Mouse (Mus musculus) lung, adult 18-20 months (tissue): ENCODE measurements at regions not wholly inside any gene's neighbourhood (a gene's known extent, or its start where the extent isn't known, plus 50 kb on each side); places are given as distances from the start of the nearest gene placed in this dataset.
"Not testable (repeated sequence)": the region's sequence is repeated elsewhere in the genome, so short reads cannot be mapped to it uniquely, and the experiment has no call there.

Experiments
- DNase-seq, 2 experiments: peaks; one replicate each; pipeline ENCODE4 v3.0.0; 2022; ENCODE audit warnings: mixed read lengths in 2 of 2

GRCm38 (mm10) chr1:16904690-16905089, 811.6 kb upstream of the 4930444P10Rik start:
- DNase-seq, result no peak

- DNase-seq, result not testable (repeated sequence)
Measured at GRCm38 (mm10) chr1:16868383-16868782, 775.3 kb upstream of the 4930444P10Rik start.

- DNase-seq, result not testable (repeated sequence)
Measured at GRCm38 (mm10) chr1:16867086-16867835, 774.1 kb upstream of the 4930444P10Rik start.

- no peak for DNase-seq
Measured at GRCm38 (mm10) chr1:16837111-16837510, 744.0 kb upstream of the 4930444P10Rik start.

GRCm38 (mm10) chr1:16824709-16825108, 731.6 kb upstream of the 4930444P10Rik start:
- DNase-seq, result not testable (repeated sequence)

- DNase-seq, result no peak
Measured at GRCm38 (mm10) chr1:16824057-16824456, 730.9 kb upstream of the 4930444P10Rik start.

GRCm38 (mm10) chr1:16821186-16821585, 728.1 kb upstream of the 4930444P10Rik start:
- no peak for DNase-seq

GRCm38 (mm10) chr1:16816572-16816971, 723.4 kb upstream of the 4930444P10Rik start:
- no peak for DNase-seq

GRCm38 (mm10) chr1:16815731-16816130, 722.6 kb upstream of the 4930444P10Rik start:
- no peak for DNase-seq

- DNase-seq, result no peak
Measured at GRCm38 (mm10) chr1:16809370-16810150, 716.4 kb upstream of the 4930444P10Rik start.

GRCm38 (mm10) chr1:16798292-16798691, 705.2 kb upstream of the 4930444P10Rik start:
- peak; percentile 69 to 72 for DNase-seq

GRCm38 (mm10) chr1:16796449-16796848, 703.3 kb upstream of the 4930444P10Rik start:
- no peak for DNase-seq

GRCm38 (mm10) chr1:16790733-16791309, 697.7 kb upstream of the 4930444P10Rik start:
- DNase-seq, result no peak

GRCm38 (mm10) chr1:16779791-16780190, 686.7 kb upstream of the 4930444P10Rik start:
- no peak for DNase-seq

- DNase-seq, result no peak
Measured at GRCm38 (mm10) chr1:16760951-16761350, 667.8 kb upstream of the 4930444P10Rik start.
